Mouse (Mus musculus): Measurements from ENCODE around the gene Ctps.
A peak's percentile ranks its signal among the peaks of the same experiment; 100 is the strongest.

DNA sequence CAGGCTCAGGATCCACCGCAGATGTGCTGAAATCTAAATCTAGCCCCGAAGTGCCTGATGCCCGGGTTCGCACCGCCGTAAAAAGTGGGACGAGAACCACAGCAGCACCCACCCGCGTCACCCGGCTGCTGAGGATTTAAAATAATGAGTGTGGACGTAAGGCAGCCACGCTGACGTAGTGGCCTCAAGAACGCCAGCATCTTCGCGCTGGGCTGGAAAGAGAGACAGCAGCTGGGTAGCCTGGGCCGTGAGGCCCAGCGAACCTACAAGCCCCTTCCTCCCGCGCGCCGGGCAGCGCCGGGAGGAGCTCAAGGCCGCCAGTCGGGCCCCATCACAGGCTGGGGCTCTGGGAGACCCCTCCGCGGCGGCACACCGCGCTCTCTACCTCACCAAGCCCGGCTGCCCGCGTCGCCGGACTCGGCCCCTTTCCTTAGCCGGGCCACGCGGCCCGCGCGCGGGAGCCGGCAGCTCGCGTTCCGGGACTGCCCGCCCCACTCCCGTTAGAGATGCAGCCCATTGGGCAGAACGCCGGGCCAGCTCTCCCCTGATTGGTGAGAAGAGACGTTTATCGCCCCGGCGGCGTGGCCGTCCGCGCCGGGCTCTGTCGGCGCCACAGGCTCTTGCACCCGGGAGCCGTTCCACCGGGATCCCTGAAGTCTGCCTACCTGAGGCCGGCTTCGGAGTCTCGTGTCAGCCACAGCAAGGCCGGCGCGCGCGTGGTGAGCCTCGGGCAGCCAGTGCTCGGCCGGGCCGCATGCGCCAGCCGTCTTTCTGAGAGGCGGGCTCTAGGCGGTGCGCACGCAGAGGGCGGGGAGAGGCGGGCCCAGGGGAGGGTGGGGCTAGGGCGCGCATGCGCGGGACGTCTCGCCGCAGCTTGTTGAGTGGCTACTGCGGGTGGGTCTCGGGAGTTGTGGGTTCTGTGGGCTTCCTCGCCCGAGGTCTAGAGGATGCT is at the start of gene Ctps:
- no peak for TF ChIP-seq CTCF (IDR thresholded peaks at IDR 0.05; ENCODE audit: control insufficient read depth, insufficient read depth, insufficient replicate concordance, low read depth, low read length)
- TF ChIP-seq POLR2A (IDR thresholded peaks at IDR 0.05; ENCODE audit: control insufficient read depth, low read depth, low read length), result peak; percentile 73

Measured in testis, adult 2 months (tissue).